Mouse (Mus musculus) adrenal gland, postnatal 36 days (tissue): ENCODE results near the gene Ttf2. TPM values are rescaled to one million over a fixed set of nuclear protein-coding genes. Genes with fewer than 3 reads are reported as not detected.

Experiments used
- DNase-seq, 2 experiments: peaks; one replicate each; pipeline ENCODE4 v3.0.0; 2021; ENCODE audit warnings: mixed read lengths in 1 of 2
- long read RNA-seq, 2 experiments: library from polyadenylated mRNA; stranded (forward); transcript quantifications; one replicate each; pipeline ENCODE4 v2.0.0; 2021; ENCODE audit warnings: borderline sequencing depth in 2 of 2
- total RNA-seq, 2 experiments: library from RNA; stranded (reverse); gene quantifications; 2 replicates each; pipeline ENCODE4 v1.2.3; 2021

The Ttf2 gene
- 10 to 100 TPM in 1 of 2 experiments, 1 to 10 TPM in 1; 8.8 to 10.7 TPM for total RNA-seq
- long read RNA-seq, experiment 1, full-length matches to known transcripts, result 2 of 5 reads
- long read RNA-seq, experiment 1, partial matches to known transcripts, result 3 of 5 reads
- long read RNA-seq, experiment 1, other reads (novel, unspliced or antisense), result 0 of 5 reads
- long read RNA-seq, experiment 2, partial matches to known transcripts, result 2 of 2 reads
- long read RNA-seq, experiment 2, other reads (novel, unspliced or antisense), result 0 of 2 reads

GRCm38 (mm10) chr3:100969176-100969917, at the start of gene Ttf2:
Gene Ttf2 (minus strand): TSS chr3:100969663.
- peak; percentile 94 to 95 for DNase-seq

GRCm38 (mm10) chr3:101018494-101018893, 49.0 kb upstream of the Ttf2 start:
- DNase-seq, result no peak

GRCm38 (mm10) chr3:101016050-101016449, 46.6 kb upstream of the Ttf2 start:
- DNase-seq, result peak; percentile 20 to 53

GRCm38 (mm10) chr3:101015254-101015653, 45.8 kb upstream of the Ttf2 start:
- no peak for DNase-seq

- DNase-seq, result no peak
These were observed 44.1 kb upstream of the Ttf2 start for GRCm38 (mm10) chr3:101013536-101013935.

- no peak for DNase-seq
These were observed 43.5 kb upstream of the Ttf2 start for GRCm38 (mm10) chr3:101013005-101013404.

GRCm38 (mm10) chr3:101012597-101012996, 43.1 kb upstream of the Ttf2 start:
- DNase-seq, result no peak

- no peak for DNase-seq
These were observed 42.7 kb upstream of the Ttf2 start for GRCm38 (mm10) chr3:101012131-101012571.

GRCm38 (mm10) chr3:101011203-101011600, 41.7 kb upstream of the Ttf2 start:
- DNase-seq, result no peak

- no peak for DNase-seq
These were observed 41.2 kb upstream of the Ttf2 start for GRCm38 (mm10) chr3:101010589-101011202.

GRCm38 (mm10) chr3:101007112-101007782, 37.8 kb upstream of the Ttf2 start:
- DNase-seq, result no peak

- no peak for DNase-seq
These were observed 35.9 kb upstream of the Ttf2 start for GRCm38 (mm10) chr3:101005392-101005791.

- no peak for DNase-seq
These were observed 34.3 kb upstream of the Ttf2 start for GRCm38 (mm10) chr3:101003575-101004356.

GRCm38 (mm10) chr3:100999732-101000131, 30.3 kb upstream of the Ttf2 start:
- no peak for DNase-seq

GRCm38 (mm10) chr3:100998904-100999340, 29.5 kb upstream of the Ttf2 start:
- peak; percentile 73 to 86 for DNase-seq

GRCm38 (mm10) chr3:100997785-100998570, 28.5 kb upstream of the Ttf2 start:
- no peak for DNase-seq

- DNase-seq, result no peak
These were observed 24.8 kb upstream of the Ttf2 start for GRCm38 (mm10) chr3:100994252-100994651.

GRCm38 (mm10) chr3:100993718-100994117, 24.3 kb upstream of the Ttf2 start:
- peak; percentile 26 to 40 for DNase-seq

- DNase-seq, result no peak
These were observed 23.7 kb upstream of the Ttf2 start for GRCm38 (mm10) chr3:100993158-100993557.

- no peak for DNase-seq
These were observed 20.8 kb upstream of the Ttf2 start for GRCm38 (mm10) chr3:100990231-100990630.

- DNase-seq, result no peak
These were observed 20.0 kb upstream of the Ttf2 start for GRCm38 (mm10) chr3:100989417-100989816.
